ENCODE assay signal across 8 mouse cellular contexts in genomic region chr3:136671161-136671939, GRCm38 (mm10). TPM values are rescaled to one million over a fixed set of nuclear protein-coding genes. Genes with fewer than 3 reads are reported as not detected.
A peak's percentile ranks its signal among the peaks of the same experiment; 100 is the strongest.
DNase-seq lines count a peak whose midpoint lies in the region; ATAC-seq and TF ChIP-seq lines count a peak whose summit lies in the region.

No protein-coding gene starts in this region.

- under 1% methylated on average over 29 of the region's 52 CpGs for WGBS in forebrain, postnatal 0 days
- WGBS in hindbrain, embryonic 10.5 days, result under 1% methylated on average over 51 of the region's 52 CpGs
- 1% methylated on average over 21 of the region's 52 CpGs for WGBS in lung, postnatal 0 days

- no peak for TF ChIP-seq POLR2A in ES-Bruce4 (IDR thresholded peaks at IDR 0.05; ENCODE audit: insufficient read depth, low read length)

- H3K4me2 ChIP-seq in forebrain, postnatal 0 days (ENCODE audit: low read depth), result peak overlapping the region; percentile 83
- peak overlapping the region; percentile 80 for H3K4me2 ChIP-seq in lung, postnatal 0 days (replicated peaks; ENCODE audit: low read depth, low read length)

- no peaks in the 10 kb centered on the region for H3K9me3 ChIP-seq in ES-Bruce4 (replicated peaks; ENCODE audit: control insufficient read depth, insufficient read depth, low read length, poor library complexity, severe bottlenecking)
- no peaks in the 10 kb centered on the region for H3K9me3 ChIP-seq in forebrain, postnatal 0 days (ENCODE audit: low read length)
- no peaks in the 10 kb centered on the region for H3K9me3 ChIP-seq in hindbrain, embryonic 10.5 days
- no peaks in the 10 kb centered on the region for H3K9me3 ChIP-seq in lung, postnatal 0 days (ENCODE audit: low read length)

- H3K9ac ChIP-seq in ES-Bruce4 (ENCODE audit: low read depth, poor library complexity, severe bottlenecking), result peak overlapping the region; percentile 74
- peak overlapping the region; percentile 87 for H3K9ac ChIP-seq in forebrain, postnatal 0 days
- H3K9ac ChIP-seq in lung, postnatal 0 days (replicated peaks; ENCODE audit: low read depth), result peak overlapping the region; percentile 82

- DNase-seq in c-Kit-positive CD71-positive TER-119-negative erythroid progenitor cells, embryonic 14.5 days (ENCODE audit: low read depth), result peak; percentile 28
- DNase-seq in forebrain, postnatal 0 days, result peak; percentile 80
- DNase-seq in hindbrain, embryonic 10.5 days (ENCODE audit: low spot score), result peak; percentile 77
- peak; percentile 86 to 88 for DNase-seq in layer of hippocampus, postnatal 10 days (ENCODE audit: low spot score in 2 of 2)
- DNase-seq in lung, postnatal 0 days (ENCODE audit: low spot score), result peak; percentile 88
- peak; percentile 54 for DNase-seq in retina, adult 2 months (ENCODE audit: low read depth, low spot score)
- peak; percentile 59 to 72 for DNase-seq in thymus, postnatal 36 days

- TF ChIP-seq EP300 in ES-Bruce4 (IDR thresholded peaks at IDR 0.05; ENCODE audit: insufficient read depth, low read depth, low read length), result no peak
- no peak for TF ChIP-seq EP300 in lung, postnatal 0 days (IDR thresholded peaks at IDR 0.05)

- H3K4me1 ChIP-seq in ES-Bruce4 (ENCODE audit: control insufficient read depth, insufficient read depth, low read length), result no peaks in the 10 kb centered on the region
- peaks cover 17% of the 10 kb centered on the region for H3K4me1 ChIP-seq in forebrain, postnatal 0 days (ENCODE audit: insufficient read depth)
- H3K4me1 ChIP-seq in hindbrain, embryonic 10.5 days (replicated peaks), result peaks cover 22% of the 10 kb centered on the region
- H3K4me1 ChIP-seq in lung, postnatal 0 days (ENCODE audit: insufficient read depth, low read depth, low read length), result peaks cover 6% of the 10 kb centered on the region; the same call in 1 of the 2 replicates

- H3K4me3 ChIP-seq in ES-Bruce4 (ENCODE audit: low read depth, low read length), result peak overlapping the region; percentile 54
- peak overlapping the region; percentile 97 for H3K4me3 ChIP-seq in forebrain, postnatal 0 days (ENCODE audit: low read depth, low read length)
- H3K4me3 ChIP-seq in hindbrain, embryonic 10.5 days, result peak overlapping the region; percentile 90
- H3K4me3 ChIP-seq in lung, postnatal 0 days (ENCODE audit: low read depth, low read length), result peak overlapping the region; percentile 92

- H3K27me3 ChIP-seq in ES-Bruce4 (ENCODE audit: control insufficient read depth, insufficient read depth, low read length, poor library complexity, severe bottlenecking), result no peaks in the 10 kb centered on the region
- no peaks in the 10 kb centered on the region for H3K27me3 ChIP-seq in forebrain, postnatal 0 days (ENCODE audit: insufficient read depth, low read length)
- H3K27me3 ChIP-seq in hindbrain, embryonic 10.5 days (ENCODE audit: insufficient read depth, poor library complexity, severe bottlenecking), result no peaks in the 10 kb centered on the region
- no peaks in the 10 kb centered on the region for H3K27me3 ChIP-seq in lung, postnatal 0 days (replicated peaks; ENCODE audit: insufficient read depth, low read length)

- peak; percentile 53 for ATAC-seq in forebrain, postnatal 0 days
- peak; percentile 18; the same call in 1 of the 2 replicates for ATAC-seq in lung, postnatal 0 days

- no peak for TF ChIP-seq CTCF in ES-Bruce4 (IDR thresholded peaks at IDR 0.05; ENCODE audit: low read depth, low read length)
- TF ChIP-seq CTCF in forebrain, postnatal 0 days (IDR thresholded peaks at IDR 0.05; ENCODE audit: low read depth), result no peak
- no peak for TF ChIP-seq CTCF in lung, postnatal 0 days (IDR thresholded peaks at IDR 0.05)

- H3K27ac ChIP-seq in ES-Bruce4 (ENCODE audit: insufficient read depth, low read length), result no peak overlapping the region
- peak overlapping the region; percentile 97 for H3K27ac ChIP-seq in forebrain, postnatal 0 days (ENCODE audit: low read depth, low read length)
- peak overlapping the region; percentile 95 for H3K27ac ChIP-seq in hindbrain, embryonic 10.5 days
- peak overlapping the region; percentile 96 for H3K27ac ChIP-seq in lung, postnatal 0 days (ENCODE audit: low read length)

- H3K36me3 ChIP-seq in ES-Bruce4 (ENCODE audit: control insufficient read depth, insufficient read depth, low read length, poor library complexity, severe bottlenecking), result no peaks in the 10 kb centered on the region
- H3K36me3 ChIP-seq in forebrain, postnatal 0 days (ENCODE audit: insufficient read depth), result no peaks in the 10 kb centered on the region
- no peaks in the 10 kb centered on the region for H3K36me3 ChIP-seq in hindbrain, embryonic 10.5 days
- no peaks in the 10 kb centered on the region for H3K36me3 ChIP-seq in lung, postnatal 0 days (ENCODE audit: insufficient read depth, low read length)

RNA-seq across cellular contexts. Expression of gene Ppp3ca, which starts 1.4 kb away (rescaled TPM):
- 28.1 and 29.4 TPM in 2 replicates for polyA plus RNA-seq in ES-Bruce4 (2011; ENCODE audit: insufficient read depth, insufficient read length, low read depth, missing spikeins)
- total RNA-seq in forebrain, postnatal 0 days (2014; rRNA removed), result 223 and 229 TPM in 2 replicates
- polyA plus RNA-seq in forebrain, postnatal 0 days (2015; fragmentation: Nextera tagmentation; extraction: Ambion mirVana), result 162 and 231 TPM in 2 replicates
- polyA plus RNA-seq in hindbrain, embryonic 10.5 days (2016; fragmentation: Nextera tagmentation; extraction: Ambion mirVana), result 29.3 and 44.0 TPM in 2 replicates
- 100 to 1,000 TPM; 787 to 796 TPM for total RNA-seq in layer of hippocampus, postnatal 10 days (2021)
- polyA plus RNA-seq in lung, postnatal 0 days (2015; fragmentation: Nextera tagmentation; extraction: Ambion mirVana), result 105 and 125 TPM in 2 replicates

Comparison
In these comparisons a context has a peak if more than half of its experiments do, and no peak if none do; other contexts are left out.
1. DNase-seq: peak in every context shown above with its lines; median percentile 88 in lung, postnatal 0 days; 87 in layer of hippocampus, postnatal 10 days; 80 in forebrain, postnatal 0 days; 77 in hindbrain, embryonic 10.5 days; 66 in thymus, postnatal 36 days; 54 in retina, adult 2 months; 28 in c-Kit-positive CD71-positive TER-119-negative erythroid progenitor cells, embryonic 14.5 days.